Mouse (Mus musculus) CH12F3 (cell line): ENCODE results near the gene Nop10.
"Not testable (repeated sequence)": the region's sequence is repeated elsewhere in the genome, so short reads cannot be mapped to it uniquely, and the experiment has no call there.

ENCODE experiments used
- in situ Hi-C: fragments of 300-500 bp; cut with MboI; formaldehyde crosslinking; loops from 2 replicates; pipeline ENCODE4 v1.14.3; 2020; ENCODE audit warnings: low sequenced_read_pairs

Gene Nop10

GRCm38 (mm10) chr2:112262779-112263295, 1.1 kb downstream of the Nop10 start:
- in situ Hi-C loops: loop anchor here (10.0 kb wide), 1 partner anchor 212 kb away; no protein-coding TSS in a partner anchor

GRCm38 (mm10) chr2:112264364-112264763, 2.6 kb downstream of the Nop10 start:
- in situ Hi-C loops: loop anchor here (10.0 kb wide), 1 partner anchor 210 kb away; no protein-coding TSS in a partner anchor

- in situ Hi-C loops: loop anchor here (10.0 kb wide), 1 partner anchor 209 kb away; no protein-coding TSS in a partner anchor
Observed at GRCm38 (mm10) chr2:112265448-112266241, 3.9 kb downstream of the Nop10 start, which contains the start of gene Slc12a6. Gene Slc12a6 (plus strand): TSS chr2:112265825.

- in situ Hi-C loops: loop anchor here (10.0 kb wide), 1 partner anchor 209 kb away; no protein-coding TSS in a partner anchor
Observed at GRCm38 (mm10) chr2:112266242-112266592, 4.5 kb downstream of the Nop10 start, which contains the start of gene Gm21985. Gene Gm21985 (plus strand): TSS chr2:112266314.

- in situ Hi-C loops: loop anchor here (10.0 kb wide), 1 partner anchor 208 kb away; no protein-coding TSS in a partner anchor
Observed at GRCm38 (mm10) chr2:112266780-112267179, 5.1 kb downstream of the Nop10 start.

GRCm38 (mm10) chr2:112267547-112268269, 6.0 kb downstream of the Nop10 start:
- in situ Hi-C loops: loop anchor here (10.0 kb wide), 1 partner anchor 207 kb away; no protein-coding TSS in a partner anchor

- in situ Hi-C loops: no loop called here
Observed at GRCm38 (mm10) chr2:112270011-112270410, 8.3 kb downstream of the Nop10 start.

GRCm38 (mm10) chr2:112272909-112273308, 11.2 kb downstream of the Nop10 start:
- in situ Hi-C loops: no loop called here

GRCm38 (mm10) chr2:112273474-112273873, 11.7 kb downstream of the Nop10 start:
- in situ Hi-C loops: no loop called here

GRCm38 (mm10) chr2:112276870-112277269, 15.1 kb downstream of the Nop10 start:
- in situ Hi-C loops: no loop called here

- in situ Hi-C loops: no loop called here
Observed at GRCm38 (mm10) chr2:112282846-112283245, 21.1 kb downstream of the Nop10 start.

- in situ Hi-C loops: no loop called here
Observed at GRCm38 (mm10) chr2:112284363-112285030, 22.8 kb downstream of the Nop10 start.

- in situ Hi-C loops: no loop called here
Observed at GRCm38 (mm10) chr2:112285031-112285390, 23.3 kb downstream of the Nop10 start.

- in situ Hi-C loops: not testable (repeated sequence)
Observed at GRCm38 (mm10) chr2:112286062-112286461, 24.3 kb downstream of the Nop10 start.

GRCm38 (mm10) chr2:112287059-112287458, 25.3 kb downstream of the Nop10 start:
- in situ Hi-C loops: no loop called here

GRCm38 (mm10) chr2:112289507-112289906, 27.8 kb downstream of the Nop10 start:
- in situ Hi-C loops: no loop called here

- in situ Hi-C loops: no loop called here
Observed at GRCm38 (mm10) chr2:112292823-112293222, 31.1 kb downstream of the Nop10 start.

- in situ Hi-C loops: no loop called here
Observed at GRCm38 (mm10) chr2:112296211-112296610, 34.5 kb downstream of the Nop10 start.

- in situ Hi-C loops: no loop called here
Observed at GRCm38 (mm10) chr2:112298221-112298620, 36.5 kb downstream of the Nop10 start.

- in situ Hi-C loops: no loop called here
Observed at GRCm38 (mm10) chr2:112308671-112309070, 46.9 kb downstream of the Nop10 start.

- in situ Hi-C loops: no loop called here
Observed at GRCm38 (mm10) chr2:112309161-112309600, 47.5 kb downstream of the Nop10 start.
